Mouse (Mus musculus) lung, adult 18-20 months (tissue): Measurements from ENCODE around the gene Mcl1.
"Not testable (repeated sequence)": the region's sequence is repeated elsewhere in the genome, so short reads cannot be mapped to it uniquely, and the experiment has no call there.

Experiments
- DNase-seq, 2 experiments: peaks; one replicate each; pipeline ENCODE4 v3.0.0; 2022; ENCODE audit warnings: mixed read lengths in 2 of 2

Gene Mcl1

DNA sequence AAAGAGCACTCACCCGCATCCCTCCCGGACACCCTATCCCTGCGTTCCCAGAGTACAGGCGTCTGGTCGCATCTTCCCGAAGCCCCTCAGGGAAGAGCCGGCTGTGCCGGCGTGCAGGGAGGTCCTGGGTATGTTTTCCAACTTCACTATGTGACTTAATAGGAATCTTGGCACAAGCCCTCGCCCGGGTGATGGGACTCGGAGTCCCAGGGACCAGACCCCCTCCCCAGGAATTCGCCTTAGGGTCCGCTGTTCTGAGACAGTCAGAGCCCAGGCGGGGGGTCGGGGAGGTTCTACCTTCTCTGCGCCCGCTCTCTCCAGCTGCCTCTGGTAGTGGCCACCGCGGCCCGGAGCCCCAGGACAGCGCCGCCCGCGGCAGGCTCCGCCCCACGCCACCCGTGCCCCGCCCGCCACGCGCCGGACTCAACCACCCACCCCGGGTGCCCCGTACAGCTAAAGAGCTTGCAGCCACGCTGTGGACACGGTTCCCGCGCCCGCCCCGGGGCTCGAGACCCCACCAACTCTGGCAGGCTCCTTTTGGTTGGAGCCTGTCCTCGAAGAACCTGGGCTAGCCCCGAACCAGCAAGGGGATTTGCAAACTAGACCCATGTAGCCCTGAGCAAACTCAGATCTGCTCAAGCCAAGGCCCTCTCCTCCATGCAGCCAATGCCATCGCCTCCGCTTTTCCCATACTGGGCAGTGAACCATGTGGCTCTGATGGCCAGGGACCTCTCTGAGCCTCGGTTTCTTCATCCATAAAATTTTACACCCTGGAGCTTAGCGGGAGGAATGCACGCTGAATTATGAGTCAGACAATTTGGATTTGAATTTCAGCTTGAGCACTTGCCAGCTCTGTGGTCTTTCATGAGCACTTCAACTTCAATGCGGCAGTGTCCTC, 29.2 kb downstream of the Mcl1 start, which contains the start of gene Adamtsl4:
Gene Adamtsl4 (minus strand): TSS at position 394 of the 898 bp plus-strand sequence.
- DNase-seq = peak; percentile 83 to 86

GRCm38 (mm10) chr3:95689171-95689915, 30.8 kb downstream of the Mcl1 start:
- no peak for DNase-seq

DNA sequence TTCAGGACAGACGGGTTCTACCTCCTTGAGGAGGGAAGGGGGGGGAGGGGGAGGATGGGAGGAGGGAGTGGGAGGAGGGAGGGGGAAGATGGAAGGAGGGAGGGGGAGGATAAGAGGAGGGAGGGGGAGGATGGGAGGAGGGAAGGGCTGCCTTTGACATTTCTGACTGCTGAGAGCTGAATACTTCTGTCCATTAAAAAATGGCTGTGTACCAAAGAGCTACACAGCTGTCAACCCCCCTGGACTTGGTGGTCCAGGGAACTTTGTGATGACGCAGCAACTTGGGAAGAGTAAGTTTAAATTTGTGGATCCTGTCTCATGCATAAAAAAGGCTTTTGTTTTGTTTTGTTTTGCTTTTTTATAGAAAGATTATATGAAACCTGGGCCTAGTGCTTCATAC, 31.4 kb downstream of the Mcl1 start:
- no peak for DNase-seq

- not testable (repeated sequence) for DNase-seq
Measured at GRCm38 (mm10) chr3:95690552-95690951, 32.0 kb downstream of the Mcl1 start.

DNA sequence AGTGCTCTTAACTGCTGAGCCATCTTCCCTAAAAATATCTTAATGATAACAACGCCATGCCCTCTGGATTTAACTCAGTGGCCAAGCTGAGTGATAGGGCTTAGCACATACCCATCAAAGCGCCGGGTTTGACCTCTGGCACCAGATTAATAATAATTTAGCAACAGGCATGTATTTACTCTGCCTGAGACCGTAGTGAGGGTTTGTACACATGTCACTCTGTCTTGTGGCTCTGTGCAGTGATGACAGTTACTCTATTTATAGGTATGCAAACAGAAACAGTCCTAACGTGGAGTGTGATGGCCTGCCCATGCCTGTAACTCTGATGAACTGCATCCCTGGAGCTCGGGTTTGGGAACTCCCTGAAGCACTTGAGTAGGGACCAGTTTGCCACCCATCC, 34.1 kb downstream of the Mcl1 start:
- no peak for DNase-seq

DNA sequence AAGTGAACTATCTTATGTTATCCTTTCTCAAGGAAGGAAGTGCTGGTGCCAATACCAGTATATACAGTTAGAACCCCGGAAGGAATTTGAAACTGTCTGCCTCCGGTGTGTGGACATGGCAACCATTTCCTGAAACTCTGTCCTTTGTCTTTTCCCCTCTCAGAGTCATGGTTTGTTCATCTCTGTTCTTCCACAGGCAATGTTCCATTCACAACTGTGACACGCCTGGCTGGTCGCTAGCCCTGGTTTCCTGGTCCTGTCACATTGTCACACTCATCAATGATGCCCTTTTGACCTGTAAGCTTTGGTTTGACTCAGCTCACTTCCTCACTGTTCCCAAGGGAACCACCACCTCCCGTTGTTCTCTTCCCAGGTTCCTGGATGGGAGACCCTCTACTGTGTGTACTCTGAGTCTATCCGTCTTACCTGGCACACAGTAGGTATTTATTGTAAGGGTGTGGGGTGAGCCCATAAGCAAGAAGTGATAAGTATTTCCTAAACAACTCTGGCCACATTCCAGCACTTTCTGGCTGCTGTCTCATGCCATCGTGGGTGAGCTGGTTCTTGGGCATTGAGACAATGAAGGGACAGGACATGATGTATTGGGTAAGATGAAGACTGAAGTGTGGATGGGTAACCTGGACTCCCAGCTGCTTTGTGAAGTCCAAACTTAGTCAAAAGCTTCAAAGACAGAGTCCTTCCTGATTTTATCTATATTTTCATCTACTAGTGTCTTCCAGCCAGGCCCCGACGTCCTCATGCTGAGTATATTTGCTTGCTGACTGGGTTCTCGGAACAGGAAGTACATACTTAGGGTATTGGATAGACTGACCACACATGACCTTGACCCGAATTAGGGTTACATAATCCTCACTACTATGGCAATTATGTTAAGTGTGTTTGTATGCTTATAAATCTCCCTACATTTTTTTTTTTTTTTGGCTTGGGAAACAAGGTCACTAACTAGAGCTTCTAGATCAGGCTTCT, 35.5 kb downstream of the Mcl1 start:
- peak; percentile 58 to 72 for DNase-seq

GRCm38 (mm10) chr3:95694808-95695703, 36.5 kb downstream of the Mcl1 start:
- DNase-seq = no peak

- DNase-seq = no peak
Measured at GRCm38 (mm10) chr3:95695796-95696195, 37.2 kb downstream of the Mcl1 start.

GRCm38 (mm10) chr3:95696360-95696759, 37.8 kb downstream of the Mcl1 start:
- peak; percentile 79 to 87 for DNase-seq

DNA sequence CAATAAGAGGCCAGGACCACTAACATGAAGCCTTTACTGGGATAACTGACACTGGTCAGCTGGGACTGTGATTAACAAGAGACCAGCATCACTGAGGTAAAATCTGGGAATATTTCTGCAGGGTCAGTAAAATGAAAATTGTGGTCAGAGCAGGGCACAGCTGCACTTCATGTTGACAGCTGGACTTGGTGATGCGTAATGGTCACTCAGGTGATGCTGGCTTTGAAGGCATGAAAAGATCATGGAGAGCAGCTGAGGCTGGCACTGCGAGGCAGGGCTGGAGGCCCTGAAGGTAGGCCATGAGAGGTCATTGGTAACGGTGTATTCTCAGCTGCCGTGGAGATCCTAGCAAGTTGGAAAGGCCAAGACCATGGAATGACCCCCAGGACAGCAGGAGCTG, 39.7 kb downstream of the Mcl1 start:
- DNase-seq = no peak

GRCm38 (mm10) chr3:95700233-95700681, 41.7 kb downstream of the Mcl1 start:
- DNase-seq = no peak

DNA sequence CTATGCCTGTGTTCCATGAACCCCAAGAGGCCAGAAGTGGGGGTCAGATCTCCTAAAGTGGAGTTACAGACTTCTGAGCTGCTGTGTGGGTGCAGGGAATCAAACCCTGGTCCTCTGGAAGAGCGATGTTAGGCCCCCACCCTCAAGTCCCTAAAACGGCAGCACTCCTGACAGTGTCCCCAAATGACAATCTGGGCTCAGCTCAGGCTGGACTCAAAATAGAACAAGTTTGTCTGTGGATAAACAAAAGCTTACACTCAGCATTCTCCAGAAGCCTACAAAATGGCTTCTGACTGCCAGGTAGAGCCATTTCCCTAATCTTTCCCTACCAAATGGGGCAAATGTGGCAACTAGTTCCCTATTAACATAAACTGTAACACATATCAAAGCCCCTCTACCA, 42.5 kb downstream of the Mcl1 start:
- no peak for DNase-seq

GRCm38 (mm10) chr3:95701877-95702540, 43.4 kb downstream of the Mcl1 start:
- DNase-seq = peak; percentile 83 to 90

DNA sequence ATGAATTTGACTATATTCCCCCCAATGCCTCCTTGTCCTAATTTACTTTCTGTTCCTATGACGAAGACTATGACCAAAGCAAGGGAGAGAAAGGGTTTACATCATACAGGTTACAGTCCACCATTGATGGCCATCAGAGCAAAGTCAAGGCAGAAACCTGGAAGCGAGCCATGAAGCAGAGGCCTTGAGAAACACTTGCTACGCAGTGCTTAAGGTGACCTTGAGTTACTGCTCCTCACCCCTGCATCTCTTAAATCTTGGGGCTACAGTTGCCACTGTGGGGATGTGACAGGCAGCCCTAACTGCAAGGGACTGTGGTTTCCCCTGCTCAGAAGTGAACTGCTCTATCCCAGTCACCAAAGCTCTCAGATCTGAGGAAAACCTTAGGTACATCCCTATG, 44.7 kb downstream of the Mcl1 start:
- DNase-seq = no peak

- DNase-seq = peak in 1 of 2 experiments; percentile 58
Measured at GRCm38 (mm10) chr3:95704612-95705011, 46.0 kb downstream of the Mcl1 start.

GRCm38 (mm10) chr3:95706273-95706672, 47.7 kb downstream of the Mcl1 start:
- DNase-seq = no peak

DNA sequence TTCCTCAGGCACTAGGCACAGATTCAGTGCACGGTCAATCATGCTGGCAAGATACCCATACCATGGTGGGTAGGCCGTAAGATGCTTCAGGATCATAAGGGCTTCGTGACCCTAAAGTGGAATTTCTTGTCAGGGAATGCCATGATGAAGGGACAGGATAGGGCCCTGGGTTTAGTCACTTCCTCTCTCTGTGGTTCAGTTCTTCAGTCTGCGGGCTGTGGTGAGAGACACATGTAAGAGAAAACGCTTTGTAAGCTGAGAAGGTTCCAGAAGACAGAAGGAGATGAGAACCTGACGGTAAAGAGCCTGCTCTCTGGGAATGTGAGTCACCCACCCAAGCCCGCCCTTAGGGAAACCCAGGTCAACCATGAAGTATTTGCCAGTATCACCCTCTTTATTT, 48.9 kb downstream of the Mcl1 start:
- no peak for DNase-seq

DNA sequence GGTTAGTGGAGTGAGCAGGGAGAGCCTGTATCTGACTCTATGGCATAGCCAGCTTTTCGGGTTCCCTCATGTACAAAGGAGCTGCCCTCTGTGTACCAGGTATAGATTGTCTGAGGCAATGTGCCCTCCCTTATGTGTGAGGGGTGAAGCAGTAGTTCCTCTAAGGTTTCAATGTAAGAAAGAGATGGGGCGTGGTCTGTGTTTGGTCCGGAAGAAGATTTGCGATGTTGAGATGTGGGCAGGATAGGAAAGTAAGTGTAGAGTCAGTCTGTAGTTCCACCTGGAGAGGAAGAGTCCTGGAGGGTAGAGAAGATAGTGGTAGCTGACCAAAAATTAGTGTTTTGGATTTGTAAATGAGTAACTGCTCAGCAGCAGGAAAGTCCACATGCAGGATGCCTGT, 50.5 kb downstream of the Mcl1 start:
- no peak for DNase-seq

GRCm38 (mm10) chr3:95709967-95710366, 51.4 kb downstream of the Mcl1 start:
- DNase-seq = no peak
